Mouse (Mus musculus) heart, embryonic 11.5 days (tissue): ENCODE results near the gene Ccdc134. TPM values are rescaled to one million over a fixed set of nuclear protein-coding genes. Genes with fewer than 3 reads are reported as not detected.

ENCODE experiments used
- ATAC-seq: fragments of 200-750 bp; cut with Nextera tagmentation; replicated peaks from 2 replicates; pipeline ENCODE4 v1.8.0; 2017; ENCODE audit warnings: moderate library complexity; ENCODE audit not compliant: insufficient number of reproducible peaks, low FRiP score, low TSS enrichment
- H3K27ac ChIP-seq: fragments of 300-500 bp; sonication (generic); 2 replicates; pipeline ENCODE4 v1.5.1; 2014; ENCODE audit warnings: mild to moderate bottlenecking, low read depth, low read length
- H3K27me3 ChIP-seq: fragments of 300-500 bp; sonication (generic); 2 replicates; pipeline ENCODE4 v1.6.1; 2014; ENCODE audit warnings: mild to moderate bottlenecking, low read length, mixed read lengths; ENCODE audit not compliant: control insufficient read depth, insufficient read depth
- H3K36me3 ChIP-seq: fragments of 300-500 bp; sonication (generic); 2 replicates; pipeline ENCODE4 v1.6.1; 2014; ENCODE audit warnings: mild to moderate bottlenecking, low read length, moderate library complexity, mixed read lengths; ENCODE audit not compliant: control insufficient read depth, insufficient read depth
- H3K4me1 ChIP-seq: fragments of 300-500 bp; sonication (generic); 2 replicates; pipeline ENCODE4 v1.6.1; 2014; ENCODE audit warnings: low read length; ENCODE audit not compliant: control insufficient read depth, insufficient read depth
- H3K4me2 ChIP-seq: fragments of 300-500 bp; sonication (generic); 2 replicates; pipeline ENCODE4 v1.6.1; 2014; ENCODE audit warnings: mild to moderate bottlenecking, moderate library complexity
- H3K4me3 ChIP-seq: fragments of 300-500 bp; sonication (generic); 2 replicates; pipeline ENCODE4 v1.5.1; 2014; ENCODE audit warnings: low read depth, low read length
- H3K9ac ChIP-seq: fragments of 300-500 bp; sonication (generic); 2 replicates; pipeline ENCODE4 v1.6.1; 2014; ENCODE audit warnings: mild to moderate bottlenecking, low read depth, low read length, moderate library complexity
- H3K9me3 ChIP-seq: fragments of 300-500 bp; sonication (generic); replicated peaks from 2 replicates; pipeline ENCODE4 v1.6.1; 2016; ENCODE audit warnings: low read length; ENCODE audit not compliant: control insufficient read depth
- WGBS: fragments of 180-500 bp; shearing (Covaris S2); extraction: QIAGEN DNeasy Blood & Tissue Kit; methylation state at CpG from one replicate; pipeline ENCODE4 v1.1.7; 2014; ENCODE audit not compliant: insufficient replicate concordance; 5-methylcytosine and 5-hydroxymethylcytosine counted together
- polyA plus RNA-seq: library from polyadenylated mRNA; unstranded; fragments of >200 nt; fragmentation: Nextera tagmentation; extraction: Ambion mirVana; gene quantifications from 2 replicates; pipeline ENCODE4 v1.2.1, GENCODE M21; 2014

Gene Ccdc134
- polyA plus RNA-seq, 1 experiment from 2014 or later, result 9.5 TPM

GRCm38 (mm10) chr15:82185062-82185783, 57.5 kb downstream of the Ccdc134 start:
- no peak overlapping the region for H3K4me3 ChIP-seq
- ATAC-seq, result no peak
- H3K36me3 ChIP-seq, result peaks cover 39% of the 10 kb centered on the region
- H3K9ac ChIP-seq, result peak overlapping the region; percentile 66; the same call in 1 of the 2 replicates
- 0 out of 2 replicates have a peak, but pooled peaks cover 2% of the 10 kb centered on the region for H3K27me3 ChIP-seq
- peaks cover 6% of the 10 kb centered on the region; the same call in 1 of the 2 replicates for H3K9me3 ChIP-seq
- 82% methylated on average over 14 of the region's 14 CpGs for WGBS
- peak overlapping the region; percentile 38; the same call in 1 of the 2 replicates for H3K4me2 ChIP-seq
- H3K27ac ChIP-seq, result peak overlapping the region; percentile 88
- H3K4me1 ChIP-seq, result peaks cover 53% of the 10 kb centered on the region

GRCm38 (mm10) chr15:82186131-82186530, 58.4 kb downstream of the Ccdc134 start:
- peak; percentile 55 for ATAC-seq

GRCm38 (mm10) chr15:82186931-82187330, 59.2 kb downstream of the Ccdc134 start:
- ATAC-seq, result no peak
- WGBS, result 75% methylated on average over 5 of the region's 5 CpGs
- no peak overlapping the region; the same call in 1 of the 2 replicates for H3K4me2 ChIP-seq
- 0 out of 2 replicates have a peak, but pooled peaks cover 2% of the 10 kb centered on the region for H3K27me3 ChIP-seq
- no peak overlapping the region for H3K9ac ChIP-seq
- H3K9me3 ChIP-seq, result peaks cover 6% of the 10 kb centered on the region; the same call in 1 of the 2 replicates
- H3K36me3 ChIP-seq, result peaks cover 22% of the 10 kb centered on the region
- H3K27ac ChIP-seq, result peak overlapping the region; percentile 80
- peaks cover 45% of the 10 kb centered on the region for H3K4me1 ChIP-seq
- H3K4me3 ChIP-seq, result no peak overlapping the region

More at GRCm38 (mm10) chr15:82186131-82186530, 58.4 kb downstream of the Ccdc134 start:
- H3K4me2 ChIP-seq, result peak overlapping the region; percentile 38
- no peak overlapping the region for H3K4me3 ChIP-seq
- 0 out of 2 replicates have a peak, but pooled peaks cover 2% of the 10 kb centered on the region for H3K27me3 ChIP-seq
- no peak overlapping the region for H3K9ac ChIP-seq
- H3K36me3 ChIP-seq, result peaks cover 30% of the 10 kb centered on the region
- 17% methylated on average over 14 of the region's 14 CpGs for WGBS
- peaks cover 6% of the 10 kb centered on the region; the same call in 1 of the 2 replicates for H3K9me3 ChIP-seq
- H3K4me1 ChIP-seq, result peaks cover 48% of the 10 kb centered on the region
- H3K27ac ChIP-seq, result peak overlapping the region; percentile 80

GRCm38 (mm10) chr15:82187401-82187800, 59.7 kb downstream of the Ccdc134 start:
- Histone ChIP-seq H3K27me3 (0 out of 2 replicates have a peak, but pooled peaks cover 2% of the 10 kb centered on the region), H3K36me3 (peaks cover 18% of the 10 kb centered on the region), H3K9ac (no peak overlapping the region), H3K9me3 (peaks cover under 1% of the 10 kb centered on the region; the same call in 1 of the 2 replicates), H3K4me2 (no peak overlapping the region), H3K4me3 (no peak overlapping the region), H3K4me1 (peaks cover 45% of the 10 kb centered on the region), H3K27ac (no peak overlapping the region)
- no peak for ATAC-seq
- 81% methylated on average over 4 of the region's 4 CpGs for WGBS

- Histone ChIP-seq H3K4me3 (no peak overlapping the region), H3K4me2 (no peak overlapping the region), H3K27ac (no peak overlapping the region), H3K9ac (no peak overlapping the region), H3K36me3 (peaks cover 18% of the 10 kb centered on the region), H3K4me1 (peaks cover 45% of the 10 kb centered on the region), H3K27me3 (0 out of 2 replicates have a peak, but pooled peaks cover 2% of the 10 kb centered on the region), H3K9me3 (no peaks in the 10 kb centered on the region)
- ATAC-seq, result no peak
- WGBS, result 88% methylated on average over 1 of the region's 1 CpGs
Measured at GRCm38 (mm10) chr15:82187924-82188323, 60.2 kb downstream of the Ccdc134 start.

GRCm38 (mm10) chr15:82188481-82189240, 60.9 kb downstream of the Ccdc134 start:
- Histone ChIP-seq H3K9me3 (no peaks in the 10 kb centered on the region), H3K9ac (no peak overlapping the region), H3K4me3 (no peak overlapping the region), H3K4me1 (peaks cover 41% of the 10 kb centered on the region), H3K36me3 (peaks cover 24% of the 10 kb centered on the region), H3K27me3 (0 out of 2 replicates have a peak, but pooled peaks cover 2% of the 10 kb centered on the region), H3K27ac (no peak overlapping the region), H3K4me2 (no peak overlapping the region)
- ATAC-seq, result no peak
- 95% methylated on average over 10 of the region's 10 CpGs for WGBS

Other genes starting within 250 kb of the Ccdc134 start
- gene Polr3h, start 201.7 kb upstream of the Ccdc134 start, polyA plus RNA-seq, result 120 and 121 TPM in 2 replicates
- gene Csdc2, start 191.2 kb upstream of the Ccdc134 start, polyA plus RNA-seq, result 6.7 and 6.8 TPM in 2 replicates
- gene Pmm1, start 167.0 kb upstream of the Ccdc134 start, polyA plus RNA-seq, result 22.5 and 22.6 TPM in 2 replicates
- not detected in 2 replicates for gene 1700029P11Rik, start 147.4 kb upstream of the Ccdc134 start, polyA plus RNA-seq
- gene Xrcc6, start 140.1 kb upstream of the Ccdc134 start, polyA plus RNA-seq, result 80.9 and 81.0 TPM in 2 replicates
- 23.8 TPM in 2 replicates for gene Desi1, start 94.1 kb upstream of the Ccdc134 start, polyA plus RNA-seq
- gene Snu13, start 80.3 kb upstream of the Ccdc134 start, polyA plus RNA-seq, result 193 and 203 TPM in 2 replicates
- gene 4930407I10Rik, start 68.8 kb upstream of the Ccdc134 start, polyA plus RNA-seq, result not detected in 2 replicates
- gene Mei1, start 57.9 kb upstream of the Ccdc134 start, polyA plus RNA-seq, result not detected in 2 replicates
- gene Srebf2, start 19.3 kb downstream of the Ccdc134 start, polyA plus RNA-seq, result 82.3 and 88.1 TPM in 2 replicates
- 0.07 TPM in 1 of 2 replicates, not detected in the other for gene Shisa8, start 84.9 kb downstream of the Ccdc134 start, polyA plus RNA-seq
- gene Tnfrsf13c, start 96.4 kb downstream of the Ccdc134 start, polyA plus RNA-seq, result 0.29 TPM in 1 of 2 replicates, not detected in the other
- gene Cenpm, start 116.8 kb downstream of the Ccdc134 start, polyA plus RNA-seq, result 59.7 and 67.3 TPM in 2 replicates
- not detected in 2 replicates for gene 1500009C09Rik, start 124.5 kb downstream of the Ccdc134 start, polyA plus RNA-seq
- 5.0 and 6.2 TPM in 2 replicates for gene Sept3, start 147.0 kb downstream of the Ccdc134 start, polyA plus RNA-seq
- gene Wbp2nl, start 171.0 kb downstream of the Ccdc134 start, polyA plus RNA-seq, result 0.40 and 0.56 TPM in 2 replicates
- gene Naga, start 211.0 kb downstream of the Ccdc134 start, polyA plus RNA-seq, result 33.4 and 38.7 TPM in 2 replicates
- gene Pheta2, start 211.0 kb downstream of the Ccdc134 start, polyA plus RNA-seq, result 10.0 and 11.3 TPM in 2 replicates
- 320 and 330 TPM in 2 replicates for gene Smdt1, start 211.0 kb downstream of the Ccdc134 start, polyA plus RNA-seq
- 462 and 487 TPM in 2 replicates for gene Ndufa6, start 226.4 kb downstream of the Ccdc134 start, polyA plus RNA-seq